Mouse (Mus musculus) cerebellum, postnatal 10 days (tissue): ENCODE results near the gene Ap3m1.
A peak's percentile ranks its signal among the peaks of the same experiment; 100 is the strongest.

ENCODE experiments used
- DNase-seq, 2 experiments: peaks; one replicate each; pipeline ENCODE4 v3.0.0; 2021; ENCODE audit warnings: mixed read lengths in 2 of 2

The Ap3m1 gene

DNA sequence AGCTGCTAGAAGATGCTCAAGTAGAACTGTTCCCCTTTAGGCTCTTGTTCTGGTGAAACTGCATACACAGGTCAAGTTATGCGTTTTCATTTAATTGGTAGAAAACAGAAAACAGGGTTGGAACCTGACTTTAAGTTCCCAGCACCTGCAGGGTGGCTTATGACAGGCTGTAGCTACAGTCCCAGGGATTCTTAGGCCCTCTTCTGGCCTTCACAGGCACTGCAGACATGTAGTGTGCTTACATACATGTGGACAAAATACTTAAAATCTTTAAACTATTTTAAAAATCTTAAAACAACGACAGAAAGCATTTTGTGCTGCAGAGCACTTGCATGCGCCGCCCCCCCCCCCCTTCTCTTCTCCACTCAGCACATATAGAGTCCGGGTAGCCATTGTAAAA is 17.3 kb upstream of the Ap3m1 start:
- no peak for DNase-seq

- DNase-seq: no peak
These were observed 13.3 kb upstream of the Ap3m1 start for GRCm38 (mm10) chr14:21065490-21066162.

GRCm38 (mm10) chr14:21064321-21064720 is 12.0 kb upstream of the Ap3m1 start:
- DNase-seq: no peak

- no peak for DNase-seq
These were observed 10.6 kb upstream of the Ap3m1 start for GRCm38 (mm10) chr14:21062766-21063513.

DNA sequence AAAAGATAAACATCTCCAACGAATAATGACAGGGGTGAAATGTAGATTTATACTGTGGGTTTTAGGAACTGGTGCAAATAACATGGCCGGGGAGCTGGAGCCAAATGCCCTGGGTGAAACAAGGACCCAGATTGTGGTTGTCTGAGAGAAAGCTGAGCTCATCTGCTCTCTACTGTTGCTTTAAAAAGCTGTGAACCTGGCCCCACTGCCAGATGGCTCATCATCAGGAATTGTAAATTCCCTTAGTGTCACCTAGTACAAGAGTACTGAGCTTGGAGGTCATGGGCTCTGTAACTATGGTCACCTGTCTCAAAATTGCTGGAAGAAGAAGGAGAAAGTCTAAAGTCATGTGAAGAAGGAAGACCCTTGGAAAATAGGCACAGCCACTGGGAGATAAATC is 6.7 kb upstream of the Ap3m1 start:
- no peak for DNase-seq

DNA sequence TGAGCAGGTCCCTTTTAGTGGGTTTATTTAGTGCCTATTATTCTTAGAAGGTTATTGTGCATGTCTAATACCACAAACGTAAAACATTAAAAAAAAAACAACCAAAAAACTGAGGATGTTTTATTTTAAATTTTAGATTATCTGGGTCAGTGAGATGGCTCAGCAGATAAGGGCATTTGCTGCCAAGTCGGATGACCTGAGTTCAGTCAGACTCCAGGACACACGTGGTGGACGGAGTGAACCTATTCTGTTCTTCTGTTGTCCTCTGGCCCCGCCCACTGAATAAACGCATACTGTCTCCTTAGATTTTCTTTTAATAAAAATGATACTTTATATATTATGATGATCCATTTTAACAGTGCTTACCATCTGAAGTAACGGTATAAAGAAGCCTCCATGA is 1.3 kb upstream of the Ap3m1 start:
- DNase-seq: peak; percentile 21 to 41

- no peak for DNase-seq
These were observed 843 bp upstream of the Ap3m1 start for GRCm38 (mm10) chr14:21053151-21053550.

DNA sequence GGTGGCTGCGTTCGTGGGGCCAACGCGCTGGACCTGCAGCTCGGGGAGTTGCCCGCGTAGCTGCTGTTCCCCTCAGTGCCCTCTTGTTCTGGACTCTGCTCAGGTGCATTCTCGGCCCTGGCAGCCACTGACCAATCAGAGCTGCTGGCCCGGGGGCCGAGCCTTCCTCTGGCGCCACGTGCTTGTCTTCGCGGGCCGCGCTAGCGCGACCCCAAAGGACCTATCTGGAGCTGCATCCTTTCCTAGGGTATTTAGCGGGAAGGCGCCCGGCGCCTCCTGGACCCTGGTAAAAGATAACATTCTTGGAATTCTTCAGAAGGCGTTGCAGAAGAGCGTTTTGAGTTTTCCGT is 448 bp upstream of the Ap3m1 start:
- peak; percentile 88 to 89 for DNase-seq

GRCm38 (mm10) chr14:21051380-21052111 is 762 bp downstream of the Ap3m1 start:
- DNase-seq: no peak

GRCm38 (mm10) chr14:21050734-21051133 is 1.6 kb downstream of the Ap3m1 start:
- DNase-seq: peak; percentile 57 to 69

GRCm38 (mm10) chr14:21048879-21049278 is 3.4 kb downstream of the Ap3m1 start:
- DNase-seq: peak; percentile 58 to 62

DNA sequence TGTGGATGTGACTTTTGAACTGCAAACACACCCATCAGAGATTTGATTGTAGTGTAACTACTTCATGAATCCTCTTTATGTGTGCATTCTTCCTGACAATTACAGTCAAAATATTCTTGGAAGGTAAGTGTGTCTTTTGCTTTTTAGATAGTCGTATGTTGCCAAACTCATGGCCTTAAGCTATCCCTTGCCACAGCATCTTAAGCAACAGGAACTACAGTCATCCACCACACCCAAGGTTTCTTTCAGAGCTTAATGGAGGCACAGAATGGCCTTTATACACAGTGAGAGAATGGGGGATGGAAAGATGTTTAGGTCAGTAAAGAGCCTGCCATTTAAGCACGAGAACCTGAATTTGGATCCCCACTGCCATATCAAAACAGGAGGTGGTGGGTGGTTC is 4.5 kb downstream of the Ap3m1 start:
- DNase-seq: no peak

GRCm38 (mm10) chr14:21039623-21040022 is 12.7 kb downstream of the Ap3m1 start:
- DNase-seq: no peak

DNA sequence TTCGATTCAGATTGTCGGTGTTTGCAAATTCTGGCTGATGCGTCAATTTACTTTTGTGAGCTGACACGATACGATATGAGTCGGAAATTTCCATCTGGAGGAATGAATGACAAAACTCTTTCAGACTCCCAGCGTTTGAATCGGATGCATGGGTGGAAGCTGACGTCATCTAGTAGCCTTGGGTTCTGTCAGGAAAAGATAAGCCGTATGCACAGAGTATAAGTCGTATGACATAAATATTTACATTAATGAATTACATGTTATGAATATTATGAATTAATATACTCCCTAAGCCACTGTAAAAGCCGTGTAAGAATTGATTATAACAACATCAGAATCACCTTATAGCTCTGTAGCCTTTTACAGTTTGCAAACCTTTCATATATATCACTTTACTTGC is 13.2 kb downstream of the Ap3m1 start:
- DNase-seq: no peak

DNA sequence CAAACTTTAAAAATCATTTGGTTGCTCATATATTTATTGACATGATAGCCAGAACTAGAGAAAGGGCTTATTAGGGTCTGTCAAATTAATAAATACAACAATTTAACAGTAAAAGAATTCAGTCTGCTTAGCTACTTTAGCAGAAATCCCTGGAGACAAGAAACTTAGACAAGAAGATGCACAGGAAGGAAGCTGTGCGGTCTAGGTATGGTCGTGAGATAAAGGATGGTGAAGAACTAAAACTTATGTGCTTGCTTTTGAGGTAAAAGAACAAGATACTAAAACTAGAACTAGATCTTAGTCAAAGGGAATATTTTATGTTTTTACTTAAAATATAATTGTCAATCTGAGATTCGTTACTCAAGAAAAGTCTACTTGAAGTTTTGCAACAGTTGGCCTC is 17.5 kb downstream of the Ap3m1 start:
- no peak for DNase-seq

GRCm38 (mm10) chr14:21034271-21034670 is 18.0 kb downstream of the Ap3m1 start:
- no peak for DNase-seq

- DNase-seq: no peak
These were observed 20.4 kb downstream of the Ap3m1 start for GRCm38 (mm10) chr14:21031783-21032511.

DNA sequence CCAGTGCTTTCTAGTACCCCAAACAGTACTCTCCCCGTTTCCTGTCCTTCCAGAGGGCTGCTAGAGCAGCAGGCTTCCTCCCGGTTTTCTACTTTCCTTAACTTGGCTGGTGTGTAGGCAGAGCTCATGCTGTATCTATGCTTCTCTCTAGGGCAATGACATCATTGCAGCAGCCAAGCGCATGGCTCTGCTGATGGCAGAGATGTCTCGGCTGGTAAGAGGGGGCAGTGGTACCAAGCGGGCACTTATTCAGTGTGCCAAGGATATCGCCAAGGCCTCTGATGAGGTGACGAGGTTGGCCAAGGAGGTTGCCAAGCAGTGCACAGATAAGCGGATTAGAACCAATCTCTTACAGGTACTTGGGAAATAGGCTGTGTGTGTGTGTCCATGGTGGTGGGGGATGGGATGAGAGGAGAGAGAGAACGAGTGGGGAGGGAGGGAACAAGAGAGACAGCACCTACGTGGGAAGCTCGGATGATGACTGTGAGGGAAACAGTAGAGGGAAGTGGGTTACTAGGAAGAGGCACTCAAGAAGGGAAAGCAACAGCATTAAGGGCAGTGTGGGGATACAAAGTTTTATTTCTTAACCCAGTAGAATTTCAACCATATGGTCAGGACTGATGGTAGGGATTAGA is 23.2 kb downstream of the Ap3m1 start:
- no peak for DNase-seq

DNA sequence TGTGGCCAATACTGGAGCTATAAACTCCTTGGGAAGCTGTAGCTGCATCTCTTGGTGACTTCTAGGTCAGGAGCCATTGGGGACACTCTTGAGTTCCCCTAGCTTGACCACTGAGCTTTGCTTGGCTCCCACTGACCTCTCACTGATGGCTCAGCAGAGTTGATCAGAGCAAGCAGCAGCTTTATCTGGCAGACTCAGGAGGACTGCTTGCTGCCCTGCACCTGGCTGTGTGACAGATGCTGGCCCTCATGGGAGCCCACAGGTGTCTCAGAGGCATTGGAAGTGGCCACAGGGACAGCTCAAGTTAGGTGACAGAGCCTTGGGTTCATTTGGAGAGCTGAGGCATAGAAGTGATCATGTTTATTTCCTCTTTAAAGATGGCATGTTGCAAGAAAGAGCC is 24.8 kb downstream of the Ap3m1 start:
- no peak for DNase-seq

- DNase-seq: no peak
These were observed 31.9 kb downstream of the Ap3m1 start for GRCm38 (mm10) chr14:21020435-21020834.

DNA sequence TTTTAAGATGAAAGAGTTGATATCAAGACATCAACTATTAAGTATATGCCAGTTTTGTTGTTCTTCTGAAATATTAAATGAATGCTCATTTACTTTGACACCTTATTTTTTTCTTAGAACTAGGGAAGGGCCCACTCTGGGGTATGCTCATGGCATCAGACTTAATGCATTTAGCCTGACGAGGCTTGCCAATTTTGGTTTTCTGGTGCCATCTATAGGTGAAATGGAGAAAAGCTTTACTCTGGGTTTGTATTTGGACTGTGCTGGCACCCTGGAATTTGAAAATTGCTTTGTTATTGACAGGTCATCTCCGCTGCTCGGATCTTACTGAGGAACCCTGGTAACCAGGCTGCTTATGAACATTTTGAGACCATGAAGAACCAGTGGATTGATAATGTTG is 33.3 kb downstream of the Ap3m1 start:
- peak; percentile 54 to 78 for DNase-seq

GRCm38 (mm10) chr14:21017871-21018270 is 34.4 kb downstream of the Ap3m1 start:
- no peak for DNase-seq
